Mouse (Mus musculus): ENCODE measurements around the gene Hipk2. TPM values are rescaled to one million over a fixed set of nuclear protein-coding genes. Genes with fewer than 3 reads are reported as not detected.

Gene Hipk2
- total and polyA plus RNA-seq, 3 experiments: 3.9 to 85.1 (median 14.1) TPM

- Histone ChIP-seq H3K27me3 (ENCODE audit: control insufficient read depth in 1 of 2, insufficient read depth in 2 of 2, low read length in 2 of 2) (no peaks in the 10 kb centered on the region), H3K79me2 (ENCODE audit: control insufficient read depth, insufficient read depth, low read length, poor library complexity) (no peaks in the 10 kb centered on the region), H3K4me3 (ENCODE audit: control insufficient read depth in 1 of 2, insufficient read depth in 1 of 2, low read depth in 2 of 2, low read length in 2 of 2) (no peak overlapping the region), H3K4me1 (ENCODE audit: control insufficient read depth in 1 of 2, insufficient read depth in 2 of 2, low read length in 2 of 2) (peaks cover 0 to 9% of the 10 kb centered on the region in 2 experiments; a peak in 3 of 4 replicates), H3K36me3 (ENCODE audit: control insufficient read depth in 1 of 2, insufficient read depth in 2 of 2, low read length in 2 of 2) (no peaks in the 10 kb centered on the region), H3K9me3 (replicated peaks; ENCODE audit: insufficient read depth, low read length) (no peaks in the 10 kb centered on the region), H3K27ac (ENCODE audit: control insufficient read depth, low read depth, low read length) (no peak overlapping the region), H3K9ac (ENCODE audit: control insufficient read depth, low read depth, low read length, poor library complexity, severe bottlenecking) (no peak overlapping the region)
- DNase-seq (ENCODE audit: low read depth, low spot score): no peak
- TF ChIP-seq NELFE (IDR thresholded peaks at IDR 0.05; ENCODE audit: low read depth, low read length) (no peak), SMC3 (IDR thresholded peaks at IDR 0.05; ENCODE audit: low read depth, low read length) (no peak), ZMIZ1 (IDR thresholded peaks at IDR 0.05; ENCODE audit: low read depth, low read length) (no peak), ELF1 (IDR thresholded peaks at IDR 0.05; ENCODE audit: low read depth, low read length) (no peak), POLR2AphosphoS2 (IDR thresholded peaks at IDR 0.05; ENCODE audit: low read length) (no peak), RAD21 (IDR thresholded peaks at IDR 0.05; ENCODE audit: low read depth, low read length) (no peak), GATA1 (IDR thresholded peaks at IDR 0.05; ENCODE audit: low read depth, low read length) (no peak), POLR2A (IDR thresholded peaks at IDR 0.05; ENCODE audit: control insufficient read depth in 1 of 2, insufficient read depth in 1 of 2, low read depth in 1 of 2, low read length in 2 of 2, poor library complexity in 1 of 2) (no peak), TCF12 (IDR thresholded peaks at IDR 0.05; ENCODE audit: low read depth, low read length) (no peak), CHD1 (IDR thresholded peaks at IDR 0.05; ENCODE audit: low read depth, low read length) (no peak), MXI1 (IDR thresholded peaks at IDR 0.05; ENCODE audit: low read depth, low read length) (no peak), BHLHE40 (IDR thresholded peaks at IDR 0.05; ENCODE audit: borderline replicate concordance, low read depth, low read length) (no peak), NRF1 (IDR thresholded peaks at IDR 0.05; ENCODE audit: insufficient read depth, low read depth, low read length, poor library complexity, severe bottlenecking) (no peak), USF2 (IDR thresholded peaks at IDR 0.05; ENCODE audit: borderline replicate concordance in 1 of 2, insufficient read depth in 1 of 2, low read depth in 1 of 2, low read length in 2 of 2) (no peak), POLR2AphosphoS5 (IDR thresholded peaks at IDR 0.05; ENCODE audit: borderline replicate concordance, low read depth, low read length) (no peak), JUND (IDR thresholded peaks at IDR 0.05; ENCODE audit: low read depth, low read length) (no peak), CHD2 (IDR thresholded peaks at IDR 0.05; ENCODE audit: low read length) (no peak), CTCF (IDR thresholded peaks at IDR 0.05 in 2 of 3, conservative IDR thresholded peaks at IDR 0.05 in 1 of 3; ENCODE audit: control insufficient read depth in 1 of 3, insufficient read depth in 1 of 3, low read depth in 2 of 3, low read length in 3 of 3, poor library complexity in 1 of 3, severe bottlenecking in 1 of 3) (no peak)
Observed at GRCm38 (mm10) chr6:38866761-38867160, 9.2 kb downstream of the Hipk2 start.

GRCm38 (mm10) chr6:38866357-38866756 lies 9.6 kb downstream of the Hipk2 start:
- H3K27me3 ChIP-seq (ENCODE audit: control insufficient read depth in 1 of 2, insufficient read depth in 2 of 2, low read length in 2 of 2): no peaks in the 10 kb centered on the region
- TF ChIP-seq TAL1 (IDR thresholded peaks at IDR 0.05; ENCODE audit: low read length): no peak
- no peaks in the 10 kb centered on the region for H3K79me2 ChIP-seq (ENCODE audit: control insufficient read depth, insufficient read depth, low read length, poor library complexity)
- DNase-seq (ENCODE audit: low read depth, low spot score): no peak
- peaks cover 0 to 9% of the 10 kb centered on the region in 2 experiments; a peak in 3 of 4 replicates for H3K4me1 ChIP-seq (ENCODE audit: control insufficient read depth in 1 of 2, insufficient read depth in 2 of 2, low read length in 2 of 2)
- H3K4me3 ChIP-seq (ENCODE audit: control insufficient read depth in 1 of 2, insufficient read depth in 1 of 2, low read depth in 2 of 2, low read length in 2 of 2): no peak overlapping the region
- H3K36me3 ChIP-seq (ENCODE audit: control insufficient read depth in 1 of 2, insufficient read depth in 2 of 2, low read length in 2 of 2): no peaks in the 10 kb centered on the region
- H3K9ac ChIP-seq (ENCODE audit: control insufficient read depth, low read depth, low read length, poor library complexity, severe bottlenecking): no peak overlapping the region
- H3K9me3 ChIP-seq (replicated peaks; ENCODE audit: insufficient read depth, low read length): no peaks in the 10 kb centered on the region
- H3K27ac ChIP-seq (ENCODE audit: control insufficient read depth, low read depth, low read length): no peak overlapping the region
